Mouse (Mus musculus) neural tube, embryonic 12.5 days (tissue): ENCODE measurements around the gene Itgb1. TPM values are rescaled to one million over a fixed set of nuclear protein-coding genes. Genes with fewer than 3 reads are reported as not detected.

ENCODE experiments used
- ATAC-seq: fragments of 200-750 bp; cut with Nextera tagmentation; 2 replicates; pipeline ENCODE4 v1.8.0; 2017; ENCODE audit warnings: low read depth, mild to moderate bottlenecking, moderate TSS enrichment, moderate library complexity; ENCODE audit not compliant: low FRiP score
- H3K27ac ChIP-seq: fragments of 300-500 bp; sonication (generic); 2 replicates; pipeline ENCODE4 v1.5.1; 2016
- H3K27me3 ChIP-seq: fragments of 300-500 bp; sonication (generic); replicated peaks from 2 replicates; pipeline ENCODE4 v1.6.1; 2016; ENCODE audit warnings: mild to moderate bottlenecking
- H3K36me3 ChIP-seq: fragments of 300-500 bp; sonication (generic); 2 replicates; pipeline ENCODE4 v1.6.1; 2016; ENCODE audit warnings: mild to moderate bottlenecking
- H3K4me1 ChIP-seq: fragments of 300-500 bp; sonication (generic); 2 replicates; pipeline ENCODE4 v1.6.1; 2016
- H3K4me2 ChIP-seq: fragments of 300-500 bp; sonication (generic); replicated peaks from 2 replicates; pipeline ENCODE4 v1.6.1; 2016; ENCODE audit warnings: mild to moderate bottlenecking
- H3K4me3 ChIP-seq: fragments of 300-500 bp; sonication (generic); 2 replicates; pipeline ENCODE4 v1.5.1; 2016
- H3K9ac ChIP-seq: fragments of 300-500 bp; sonication (generic); 2 replicates; pipeline ENCODE4 v1.6.1; 2016; ENCODE audit warnings: mild to moderate bottlenecking
- H3K9me3 ChIP-seq: fragments of 300-500 bp; sonication (generic); 2 replicates; pipeline ENCODE4 v1.6.1; 2016; ENCODE audit warnings: mild to moderate bottlenecking
- WGBS: fragments of 180-500 bp; shearing (Covaris S2); methylation state at CpG from one replicate; pipeline ENCODE4 v1.1.7; 2016; 5-methylcytosine and 5-hydroxymethylcytosine counted together
- polyA plus RNA-seq: library from polyadenylated mRNA; unstranded; fragments of >200 nt; fragmentation: Nextera tagmentation; extraction: Ambion mirVana; gene quantifications from 2 replicates; pipeline ENCODE4 v1.2.1, GENCODE M21; 2016

Itgb1 gene
- polyA plus RNA-seq, 1 experiment from 2014 or later, result 174 TPM

- peaks cover 23% of the 10 kb centered on the region for H3K4me1 ChIP-seq
- ATAC-seq, result no peak
- no peak overlapping the region for H3K4me3 ChIP-seq
- no peaks in the 10 kb centered on the region for H3K36me3 ChIP-seq
- no peak overlapping the region for H3K4me2 ChIP-seq
- no peak overlapping the region for H3K9ac ChIP-seq
- no peak overlapping the region for H3K27ac ChIP-seq
- WGBS, result 85% methylated on average over 3 of the region's 3 CpGs
- H3K9me3 ChIP-seq, result no peaks in the 10 kb centered on the region
- H3K27me3 ChIP-seq, result no peaks in the 10 kb centered on the region
Measured at GRCm38 (mm10) chr8:128688679-128689078, 3.2 kb downstream of the Itgb1 start.

DNA sequence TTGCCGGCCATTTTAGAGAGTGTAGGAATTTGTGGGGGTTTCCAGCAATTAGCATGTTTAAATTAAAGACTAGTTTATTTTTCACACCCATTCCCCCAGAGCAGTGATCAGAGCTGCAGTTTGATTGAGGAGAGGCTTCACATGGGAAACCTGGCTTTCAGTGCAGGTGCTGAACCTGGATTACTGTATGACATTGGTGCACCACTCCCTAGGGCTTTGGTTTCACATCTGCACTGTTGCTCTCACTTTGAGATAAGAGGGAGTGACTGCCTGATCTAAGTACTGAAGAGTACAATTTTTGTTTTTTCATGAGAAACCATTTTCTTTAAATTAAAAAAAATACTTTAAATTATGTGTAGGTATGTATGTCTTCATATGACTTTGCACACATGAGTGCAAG is 4.6 kb downstream of the Itgb1 start:
- Histone ChIP-seq H3K4me1 (peaks cover 23% of the 10 kb centered on the region), H3K4me2 (no peak overlapping the region), H3K9me3 (no peaks in the 10 kb centered on the region), H3K27ac (no peak overlapping the region), H3K9ac (no peak overlapping the region), H3K27me3 (no peaks in the 10 kb centered on the region), H3K4me3 (no peak overlapping the region), H3K36me3 (no peaks in the 10 kb centered on the region)
- 79% methylated on average over 1 of the region's 1 CpGs for WGBS
- no peak for ATAC-seq

- Histone ChIP-seq H3K27ac (no peak overlapping the region), H3K4me1 (no peaks in the 10 kb centered on the region), H3K36me3 (no peaks in the 10 kb centered on the region), H3K4me3 (no peak overlapping the region), H3K9me3 (0 out of 2 replicates have a peak, but pooled peaks cover 3% of the 10 kb centered on the region), H3K27me3 (no peaks in the 10 kb centered on the region), H3K4me2 (no peak overlapping the region), H3K9ac (no peak overlapping the region)
- 95% methylated on average over 1 of the region's 1 CpGs for WGBS
- no peak for ATAC-seq
Measured at GRCm38 (mm10) chr8:128696701-128697397, 11.4 kb downstream of the Itgb1 start.

DNA sequence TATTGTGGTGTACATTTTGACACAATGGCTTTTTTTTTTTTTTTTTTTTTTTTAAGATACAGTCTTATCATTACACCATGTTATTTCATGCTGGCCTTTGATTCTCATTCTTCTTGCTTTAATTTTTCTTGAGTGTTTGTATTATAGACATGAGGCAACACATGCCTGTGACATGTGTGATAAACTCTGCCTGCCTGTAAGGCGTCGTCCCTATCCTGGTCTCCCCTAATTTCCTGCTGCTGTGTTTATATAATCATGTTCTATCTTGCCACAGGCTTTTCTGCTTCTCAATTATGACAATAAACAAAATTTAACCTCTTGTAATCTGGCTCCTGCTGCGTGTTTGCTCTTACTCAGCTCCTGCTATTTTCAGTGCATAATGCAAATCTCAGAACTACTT is 12.5 kb downstream of the Itgb1 start:
- no peak overlapping the region for H3K4me3 ChIP-seq
- no peaks in the 10 kb centered on the region for H3K36me3 ChIP-seq
- H3K9me3 ChIP-seq, result 0 out of 2 replicates have a peak, but pooled peaks cover 3% of the 10 kb centered on the region
- 89% methylated on average over 3 of the region's 3 CpGs for WGBS
- H3K4me1 ChIP-seq, result no peaks in the 10 kb centered on the region
- no peak for ATAC-seq
- no peak overlapping the region for H3K9ac ChIP-seq
- no peak overlapping the region for H3K4me2 ChIP-seq
- no peak overlapping the region for H3K27ac ChIP-seq
- H3K27me3 ChIP-seq, result no peaks in the 10 kb centered on the region

- Histone ChIP-seq H3K4me2 (no peak overlapping the region), H3K4me3 (no peak overlapping the region), H3K4me1 (no peaks in the 10 kb centered on the region), H3K27me3 (no peaks in the 10 kb centered on the region), H3K36me3 (peaks cover 17% of the 10 kb centered on the region), H3K27ac (no peak overlapping the region), H3K9me3 (no peaks in the 10 kb centered on the region), H3K9ac (no peak overlapping the region)
- no peak for ATAC-seq
- 93% methylated on average over 1 of the region's 1 CpGs for WGBS
Measured at GRCm38 (mm10) chr8:128704376-128704775, 18.9 kb downstream of the Itgb1 start.

GRCm38 (mm10) chr8:128704836-128705235 is 19.4 kb downstream of the Itgb1 start:
- WGBS, result 92% methylated on average over 2 of the region's 2 CpGs
- no peaks in the 10 kb centered on the region for H3K4me1 ChIP-seq
- no peaks in the 10 kb centered on the region for H3K9me3 ChIP-seq
- no peak overlapping the region for H3K4me2 ChIP-seq
- peaks cover 17% of the 10 kb centered on the region for H3K36me3 ChIP-seq
- no peak overlapping the region for H3K9ac ChIP-seq
- no peak for ATAC-seq
- H3K4me3 ChIP-seq, result no peak overlapping the region
- no peaks in the 10 kb centered on the region for H3K27me3 ChIP-seq
- H3K27ac ChIP-seq, result no peak overlapping the region

- Histone ChIP-seq H3K36me3 (peaks cover 50% of the 10 kb centered on the region), H3K4me2 (no peak overlapping the region), H3K9ac (no peak overlapping the region), H3K27ac (no peak overlapping the region), H3K4me3 (no peak overlapping the region), H3K9me3 (no peaks in the 10 kb centered on the region), H3K27me3 (no peaks in the 10 kb centered on the region), H3K4me1 (no peaks in the 10 kb centered on the region)
- WGBS, result 55% methylated on average over 3 of the region's 3 CpGs
- no peak for ATAC-seq
Measured at GRCm38 (mm10) chr8:128709261-128709660, 23.8 kb downstream of the Itgb1 start.

GRCm38 (mm10) chr8:128716184-128716583 is 30.7 kb downstream of the Itgb1 start:
- H3K4me1 ChIP-seq, result no peaks in the 10 kb centered on the region
- peaks cover 68% of the 10 kb centered on the region for H3K36me3 ChIP-seq
- H3K4me3 ChIP-seq, result no peak overlapping the region
- H3K27ac ChIP-seq, result no peak overlapping the region
- ATAC-seq, result no peak
- H3K9ac ChIP-seq, result no peak overlapping the region
- no peaks in the 10 kb centered on the region for H3K27me3 ChIP-seq
- no peaks in the 10 kb centered on the region for H3K9me3 ChIP-seq
- H3K4me2 ChIP-seq, result no peak overlapping the region

- H3K4me1 ChIP-seq, result no peaks in the 10 kb centered on the region
- ATAC-seq, result 0 out of 2 replicates have a peak, but pooled peaks have one; percentile 63
- H3K4me2 ChIP-seq, result no peak overlapping the region
- H3K9me3 ChIP-seq, result no peaks in the 10 kb centered on the region
- WGBS, result 70% methylated on average over 1 of the region's 1 CpGs
- H3K4me3 ChIP-seq, result no peak overlapping the region
- peaks cover 42% of the 10 kb centered on the region for H3K36me3 ChIP-seq
- H3K27me3 ChIP-seq, result no peaks in the 10 kb centered on the region
- H3K9ac ChIP-seq, result no peak overlapping the region
- no peak overlapping the region for H3K27ac ChIP-seq
Measured at GRCm38 (mm10) chr8:128724819-128725218, 39.4 kb downstream of the Itgb1 start.

GRCm38 (mm10) chr8:128727213-128727612 is 41.8 kb downstream of the Itgb1 start:
- Histone ChIP-seq H3K4me1 (no peaks in the 10 kb centered on the region), H3K27me3 (no peaks in the 10 kb centered on the region), H3K27ac (no peak overlapping the region), H3K4me2 (no peak overlapping the region), H3K36me3 (peaks cover 41% of the 10 kb centered on the region), H3K9me3 (no peaks in the 10 kb centered on the region), H3K9ac (no peak overlapping the region), H3K4me3 (no peak overlapping the region)
- WGBS, result 53% methylated on average over 1 of the region's 1 CpGs
- ATAC-seq, result 0 out of 2 replicates have a peak, but pooled peaks have one; percentile 51

DNA sequence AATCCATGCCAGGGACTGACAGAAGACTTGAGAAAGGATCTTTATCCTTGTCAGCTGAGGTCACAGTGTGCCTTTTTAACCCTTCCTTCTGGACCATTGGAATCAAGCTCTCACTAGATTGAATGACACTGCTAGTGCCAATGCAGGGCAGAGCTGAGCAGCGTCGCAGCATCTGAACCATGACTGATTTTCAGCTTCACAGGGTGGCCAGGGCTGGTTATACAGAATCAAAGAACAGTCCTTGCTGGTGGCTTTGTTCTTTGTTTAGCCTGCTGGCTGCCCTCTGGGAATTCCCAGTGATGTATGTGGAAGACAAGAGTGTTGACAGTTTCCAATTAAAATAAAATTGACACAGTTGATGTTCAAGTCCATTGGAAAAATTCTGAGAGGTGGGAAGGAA is 46.8 kb downstream of the Itgb1 start:
- Histone ChIP-seq H3K27ac (no peak overlapping the region), H3K27me3 (no peaks in the 10 kb centered on the region), H3K4me2 (no peak overlapping the region), H3K36me3 (peaks cover 37% of the 10 kb centered on the region), H3K9me3 (no peaks in the 10 kb centered on the region), H3K9ac (no peak overlapping the region), H3K4me1 (no peaks in the 10 kb centered on the region), H3K4me3 (no peak overlapping the region)
- 23% methylated on average over 2 of the region's 2 CpGs for WGBS
- peak; percentile 72 for ATAC-seq

DNA sequence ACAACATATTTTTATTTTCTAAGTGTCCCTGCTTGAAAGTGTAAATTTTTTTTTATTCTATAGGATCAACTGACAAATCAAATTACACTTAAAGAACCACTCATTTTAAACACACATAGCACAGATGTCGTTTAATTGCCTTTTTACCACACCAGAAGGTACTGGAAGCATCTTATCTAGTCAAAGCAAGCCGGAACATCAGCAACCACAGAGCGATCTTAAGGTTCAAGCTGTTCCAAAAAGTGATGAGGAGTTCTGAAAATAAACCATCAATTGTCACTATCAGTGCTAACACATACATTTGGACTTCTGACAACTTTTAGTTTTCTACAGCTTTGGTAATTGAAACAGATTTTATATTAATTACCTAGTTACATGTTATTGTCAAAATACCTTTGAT is 48.7 kb downstream of the Itgb1 start:
- Histone ChIP-seq H3K9me3 (no peaks in the 10 kb centered on the region), H3K36me3 (peaks cover 39% of the 10 kb centered on the region), H3K4me1 (no peaks in the 10 kb centered on the region), H3K9ac (no peak overlapping the region), H3K27me3 (no peaks in the 10 kb centered on the region), H3K27ac (no peak overlapping the region), H3K4me2 (no peak overlapping the region), H3K4me3 (no peak overlapping the region)
- WGBS, result 94% methylated on average over 3 of the region's 3 CpGs
- ATAC-seq, result no peak

- ATAC-seq, result no peak
- peaks cover 41% of the 10 kb centered on the region for H3K36me3 ChIP-seq
Measured at GRCm38 (mm10) chr8:128735692-128736091, 50.2 kb downstream of the Itgb1 start.

More at GRCm38 (mm10) chr8:128735692-128736091, 50.2 kb downstream of the Itgb1 start:
- 97% methylated on average over 3 of the region's 3 CpGs for WGBS
- Histone ChIP-seq H3K27me3 (no peaks in the 10 kb centered on the region), H3K4me3 (no peak overlapping the region), H3K9me3 (no peaks in the 10 kb centered on the region), H3K4me2 (no peak overlapping the region), H3K9ac (no peak overlapping the region), H3K4me1 (no peaks in the 10 kb centered on the region), H3K27ac (no peak overlapping the region)
